16 mouse cellular contexts compared by ENCODE assay signal in genomic region chr10:22393028-22393824, GRCm38 (mm10). TPM values are rescaled to one million over a fixed set of nuclear protein-coding genes. Genes with fewer than 3 reads are reported as not detected.
A peak's percentile ranks its signal among the peaks of the same experiment; 100 is the strongest.
DNase-seq lines count a peak whose midpoint lies in the region; ATAC-seq and TF ChIP-seq lines count a peak whose summit lies in the region.
"Not testable (repeated sequence)": the region's sequence is repeated elsewhere in the genome, so short reads cannot be mapped to it uniquely, and the experiment has no call there.
"Had no signal": no experiment of that assay in that cellular context is flagged by ENCODE, and none has a peak within 500 bp of the region (broad histone marks: within the 10 kb centered on the region; RNA-seq: fewer than 3 reads in every experiment).

No protein-coding gene starts in this region.

- no CpG with 5 or more reads among the region's 2 CpGs for WGBS in forebrain, embryonic 12.5 days
- no CpG with 5 or more reads among the region's 2 CpGs for WGBS in forebrain, postnatal 0 days
- WGBS in hindbrain, embryonic 12.5 days = no CpG with 5 or more reads among the region's 2 CpGs
- no CpG with 5 or more reads among the region's 2 CpGs for WGBS in intestine, embryonic 16.5 days
- no CpG with 5 or more reads among the region's 2 CpGs for WGBS in lung, embryonic 14.5 days
- no CpG with 5 or more reads among the region's 2 CpGs for WGBS in midbrain, embryonic 12.5 days

- H3K9me3 ChIP-seq in G1E (replicated peaks); forebrain, embryonic 12.5 days; forebrain, postnatal 0 days (ENCODE audit: low read length); hindbrain, embryonic 12.5 days (replicated peaks); intestine, embryonic 16.5 days (ENCODE audit: control insufficient read depth, low read length); lung, embryonic 14.5 days (ENCODE audit: low read depth, low read length); midbrain, embryonic 12.5 days: not testable (repeated sequence)

- not testable (repeated sequence) for H3K4me1 ChIP-seq in G1E (ENCODE audit: insufficient read depth, low read depth, low read length); forebrain, embryonic 12.5 days; forebrain, postnatal 0 days (ENCODE audit: insufficient read depth); hindbrain, embryonic 12.5 days; intestine, embryonic 16.5 days (ENCODE audit: control insufficient read depth, insufficient read depth, low read length); lung, embryonic 14.5 days (ENCODE audit: insufficient read depth); midbrain, embryonic 12.5 days

- H3K27me3 ChIP-seq in G1E (ENCODE audit: insufficient read depth, low read length); forebrain, embryonic 12.5 days; forebrain, postnatal 0 days (ENCODE audit: insufficient read depth, low read length); hindbrain, embryonic 12.5 days; intestine, embryonic 16.5 days (replicated peaks; ENCODE audit: control insufficient read depth, insufficient read depth, low read length); lung, embryonic 14.5 days (ENCODE audit: insufficient read depth, low read length); midbrain, embryonic 12.5 days: not testable (repeated sequence)

- H3K4me2 ChIP-seq in forebrain, embryonic 12.5 days; forebrain, postnatal 0 days (ENCODE audit: low read depth); hindbrain, embryonic 12.5 days (replicated peaks); intestine, embryonic 16.5 days (ENCODE audit: low read depth, low read length); lung, embryonic 14.5 days; midbrain, embryonic 12.5 days (replicated peaks): not testable (repeated sequence)

- H3K36me3 ChIP-seq in G1E (replicated peaks); forebrain, embryonic 12.5 days (replicated peaks); forebrain, postnatal 0 days (ENCODE audit: insufficient read depth); hindbrain, embryonic 12.5 days; intestine, embryonic 16.5 days (ENCODE audit: control insufficient read depth, insufficient read depth, low read length); lung, embryonic 14.5 days (ENCODE audit: insufficient read depth); midbrain, embryonic 12.5 days: not testable (repeated sequence)

- H3K4me3 ChIP-seq in G1E (ENCODE audit: low read depth, low read length); forebrain, embryonic 12.5 days (replicated peaks); forebrain, postnatal 0 days (ENCODE audit: low read depth, low read length); hindbrain, embryonic 12.5 days; intestine, embryonic 16.5 days (ENCODE audit: low read length); lung, embryonic 14.5 days (ENCODE audit: low read depth, low read length); midbrain, embryonic 12.5 days: not testable (repeated sequence)

- peak; percentile 28; the same call in 1 of the 2 replicates for ATAC-seq in G1E (ENCODE audit: extremely low read depth, insufficient number of reproducible peaks, low FRiP score, poor library complexity, severe bottlenecking)
- peak; percentile 65; the same call in 1 of the 2 replicates for ATAC-seq in forebrain, embryonic 12.5 days (ENCODE audit: low FRiP score)
- peak; percentile 84 for ATAC-seq in forebrain, postnatal 0 days
- ATAC-seq in hindbrain, embryonic 12.5 days (ENCODE audit: low FRiP score) = peak; percentile 73
- ATAC-seq in intestine, embryonic 16.5 days = peak; percentile 70
- peak; percentile 88 for ATAC-seq in lung, embryonic 14.5 days (ENCODE audit: insufficient read depth)
- peak; percentile 69 for ATAC-seq in midbrain, embryonic 12.5 days (ENCODE audit: low FRiP score, low read depth)
- ATAC-seq in monocyte, adult 5-6 weeks (replicated peaks; ENCODE audit: insufficient number of reproducible peaks, low FRiP score, low TSS enrichment, poor library complexity, severe bottlenecking) = 0 out of 2 replicates have a peak, but pooled peaks have one; percentile 35

- not testable (repeated sequence) for DNase-seq in G1E (ENCODE audit: low spot score); forebrain, postnatal 0 days; lung, embryonic 14.5 days

- not testable (repeated sequence) for H3K9ac ChIP-seq in forebrain, embryonic 12.5 days; forebrain, postnatal 0 days; hindbrain, embryonic 12.5 days; intestine, embryonic 16.5 days (ENCODE audit: low read depth, low read length); lung, embryonic 14.5 days; midbrain, embryonic 12.5 days (replicated peaks)

- not testable (repeated sequence) for H3K27ac ChIP-seq in forebrain, embryonic 12.5 days; forebrain, postnatal 0 days (ENCODE audit: low read depth, low read length); hindbrain, embryonic 12.5 days; intestine, embryonic 16.5 days (ENCODE audit: low read length); lung, embryonic 14.5 days (ENCODE audit: low read depth); midbrain, embryonic 12.5 days (replicated peaks)

- not testable (repeated sequence) for TF ChIP-seq CTCF in G1E (IDR thresholded peaks at IDR 0.05; ENCODE audit: low read depth, low read length); forebrain, postnatal 0 days (IDR thresholded peaks at IDR 0.05; ENCODE audit: low read depth); lung, embryonic 14.5 days (IDR thresholded peaks at IDR 0.05; ENCODE audit: low read depth)

RNA-seq across cellular contexts. Expression of gene Raet1d, which starts 32.9 kb away (rescaled TPM):
- total RNA-seq in G1E (2014; fragmentation: Nextera tagmentation) (not detected in 2 replicates), G1E (2017) (not detected in 2 replicates)
- not detected in 2 replicates for polyA plus RNA-seq in G1E (2012)
- polyA plus RNA-seq in forebrain, embryonic 12.5 days (2016; fragmentation: Nextera tagmentation; extraction: Ambion mirVana) = 11.2 and 12.6 TPM in 2 replicates
- total RNA-seq in forebrain, postnatal 0 days (2014; rRNA removed) = 0.76 and 0.77 TPM in 2 replicates
- polyA plus RNA-seq in forebrain, postnatal 0 days (2015; fragmentation: Nextera tagmentation; extraction: Ambion mirVana) = 0.19 and 0.59 TPM in 2 replicates
- polyA plus RNA-seq in hindbrain, embryonic 12.5 days (2016; fragmentation: Nextera tagmentation; extraction: Ambion mirVana) = 12.3 and 12.6 TPM in 2 replicates
- 5.5 and 7.3 TPM in 2 replicates for polyA plus RNA-seq in intestine, embryonic 16.5 days (2015; fragmentation: Nextera tagmentation; extraction: Ambion mirVana)
- polyA plus RNA-seq in lung, embryonic 14.5 days (2014; fragmentation: Nextera tagmentation; extraction: Ambion mirVana) = 13.7 and 14.6 TPM in 2 replicates
- polyA plus RNA-seq in midbrain, embryonic 12.5 days (2016; fragmentation: Nextera tagmentation; extraction: Ambion mirVana) = 14.2 and 14.5 TPM in 2 replicates
- 1.2 TPM in 1 of 3 replicates, not detected in the others for total RNA-seq in monocyte, adult 5-6 weeks (2017)
- total RNA-seq: adrenal gland, adult 18-20 months; gastrocnemius, postnatal 14 days; heart, postnatal 36 days; layer of hippocampus, adult 18-20 months; layer of hippocampus, postnatal 14 days; left cerebral cortex, adult 2 months; left cerebral cortex, postnatal 25 days had no signal
- polyA plus RNA-seq: spleen, adult 2 months had no signal

Comparison
In these comparisons a context has a peak if more than half of its experiments do, and no peak if none do; other contexts are left out.
1. ATAC-seq: peak in every context shown above with its lines; median percentile 88 in lung, embryonic 14.5 days; 84 in forebrain, postnatal 0 days; 73 in hindbrain, embryonic 12.5 days; 70 in intestine, embryonic 16.5 days; 69 in midbrain, embryonic 12.5 days; 65 in forebrain, embryonic 12.5 days; 35 in monocyte, adult 5-6 weeks; 28 in G1E.